Mouse (Mus musculus) left cerebral cortex, postnatal 10 days (tissue): Measurements from ENCODE around the gene Spats2l. TPM values are rescaled to one million over a fixed set of nuclear protein-coding genes. Genes with fewer than 3 reads are reported as not detected.

Experiments used
- total RNA-seq, 2 experiments: library from RNA; stranded (reverse); gene quantifications; 2 replicates each; pipeline ENCODE4 v1.2.3; 2021

Gene Spats2l
- total RNA-seq, 2 experiments from 2014 or later: 49.3 to 54.6 TPM

Other genes with a start within 250 kb of the Spats2l start
- 1 to 10 TPM; 1.3 TPM for gene Sgo2a, start 221.8 kb downstream of the Spats2l start, total RNA-seq
- 10 to 100 TPM; 19.6 to 19.8 TPM for gene Kctd18, start 244.8 kb downstream of the Spats2l start, total RNA-seq